Comparison of ENCODE assay signal across 20 mouse cellular contexts in the genomic region with DNA sequence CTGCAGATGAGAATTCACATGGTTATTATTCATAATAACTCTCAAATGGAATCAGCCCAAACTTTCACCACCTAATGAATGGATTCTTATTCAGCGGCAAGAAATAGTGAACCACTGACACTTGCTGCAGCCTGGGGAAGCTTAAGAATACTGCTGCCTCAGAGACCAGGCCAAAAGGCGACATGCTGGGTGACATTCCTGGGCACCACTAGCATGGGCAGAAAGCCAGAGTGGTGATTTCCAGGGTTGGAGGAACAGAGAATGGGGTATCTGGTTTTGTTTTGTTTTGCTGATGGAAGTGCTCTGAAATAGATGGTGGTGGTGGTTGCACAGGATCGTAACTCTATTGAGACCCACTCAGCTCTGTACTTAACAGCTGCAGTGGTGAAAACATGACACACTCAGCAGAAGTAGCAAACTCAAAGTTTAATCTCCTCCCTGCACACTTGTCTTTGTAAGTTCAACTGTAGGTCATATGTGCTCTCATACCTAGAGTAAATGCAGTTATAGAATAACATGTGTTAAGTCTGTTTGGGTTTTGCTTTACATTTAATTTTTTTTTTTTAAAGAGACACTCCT. TPM values are rescaled to one million over a fixed set of nuclear protein-coding genes. Genes with fewer than 3 reads are reported as not detected.
A peak's percentile ranks its signal among the peaks of the same experiment; 100 is the strongest.
DNase-seq lines count a peak whose midpoint lies in the region; ATAC-seq lines count a peak whose summit lies in the region.
"Had no signal": no experiment of that assay in that cellular context is flagged by ENCODE, and none has a peak within 500 bp of the region (broad histone marks: within the 10 kb centered on the region; RNA-seq: fewer than 3 reads in every experiment).

No protein-coding gene starts in this region.

- WGBS in intestine, embryonic 15.5 days = 78% methylated on average over 3 of the region's 3 CpGs

- no peak overlapping the region for H3K4me3 ChIP-seq in intestine, embryonic 15.5 days (replicated peaks)
- H3K4me3 ChIP-seq: forebrain, embryonic 13.5 days; heart, embryonic 15.5 days; hindbrain, embryonic 13.5 days; midbrain, embryonic 15.5 days; neural tube, embryonic 12.5 days had no signal

- H3K9me3 ChIP-seq in intestine, embryonic 15.5 days = no peaks in the 10 kb centered on the region
- H3K9me3 ChIP-seq: forebrain, embryonic 13.5 days; heart, embryonic 15.5 days; hindbrain, embryonic 13.5 days; midbrain, embryonic 15.5 days; neural tube, embryonic 12.5 days had no signal

- intact Hi-C loops in left cerebral cortex, postnatal 4 days (cut with DNase I) = no loop called here

- no peak overlapping the region for H3K9ac ChIP-seq in intestine, embryonic 15.5 days
- H3K9ac ChIP-seq: forebrain, embryonic 13.5 days; heart, embryonic 15.5 days; hindbrain, embryonic 13.5 days; midbrain, embryonic 15.5 days; neural tube, embryonic 12.5 days had no signal

- peak; percentile 59 for DNase-seq in cerebellum, adult 11 months
- peak; percentile 75 for DNase-seq in left cerebral cortex, postnatal 4 days
- no peak for DNase-seq in left cerebral cortex, adult 8-10 months (ENCODE audit: low spot score in 2 of 2)
- DNase-seq in brain, adult 2 months (ENCODE audit: low read depth, low spot score) = peak; percentile 67
- peak; percentile 73 for DNase-seq in cerebellum, adult 9-11 months
- no peak for DNase-seq in frontal cortex, postnatal 10 days (ENCODE audit: low spot score in 2 of 2)
- DNase-seq: heart, adult 18-20 months; kidney, adult 18-20 months; thymus, adult 18-20 months had no signal

- H3K36me3 ChIP-seq in intestine, embryonic 15.5 days = no peaks in the 10 kb centered on the region
- H3K36me3 ChIP-seq: heart, embryonic 15.5 days; hindbrain, embryonic 13.5 days; midbrain, embryonic 15.5 days; neural tube, embryonic 12.5 days had no signal

- no peak overlapping the region for H3K4me2 ChIP-seq in intestine, embryonic 15.5 days (replicated peaks)
- H3K4me2 ChIP-seq: forebrain, embryonic 13.5 days; heart, embryonic 15.5 days; hindbrain, embryonic 13.5 days; midbrain, embryonic 15.5 days; neural tube, embryonic 12.5 days had no signal

- H3K27ac ChIP-seq in intestine, embryonic 15.5 days = no peak overlapping the region
- H3K27ac ChIP-seq: forebrain, embryonic 13.5 days; heart, embryonic 15.5 days; hindbrain, embryonic 13.5 days; macrophage; midbrain, embryonic 15.5 days; neural tube, embryonic 12.5 days had no signal

- ATAC-seq in cerebellum, adult (ENCODE audit: insufficient number of reproducible peaks, low FRiP score, low TSS enrichment) = no peak; the same call in 1 of the 2 replicates
- no peak for ATAC-seq in intestine, embryonic 15.5 days
- ATAC-seq: forebrain, embryonic 13.5 days; midbrain, embryonic 15.5 days had no signal

- H3K4me1 ChIP-seq in intestine, embryonic 15.5 days (replicated peaks) = no peaks in the 10 kb centered on the region
- H3K4me1 ChIP-seq: forebrain, embryonic 13.5 days; hindbrain, embryonic 13.5 days; midbrain, embryonic 15.5 days; neural tube, embryonic 12.5 days had no signal

- no peaks in the 10 kb centered on the region for H3K27me3 ChIP-seq in intestine, embryonic 15.5 days (replicated peaks)
- H3K27me3 ChIP-seq: forebrain, embryonic 13.5 days; heart, embryonic 15.5 days; hindbrain, embryonic 13.5 days; midbrain, embryonic 15.5 days; neural tube, embryonic 12.5 days had no signal

RNA-seq across cellular contexts. Expression of a gene that starts 38.1 kb away (rescaled TPM):
- 10 to 100 TPM; 42.6 to 44.2 TPM for total RNA-seq in left cerebral cortex, postnatal 4 days (2021)
- total RNA-seq in left cerebral cortex, adult 8-10 months (2022) = 10 to 100 TPM; 75.7 to 85.2 (median 81.3) TPM
- 11.8 and 15.0 TPM in 2 replicates for polyA plus RNA-seq in intestine, embryonic 15.5 days (2015; fragmentation: Nextera tagmentation; extraction: Ambion mirVana)

RNA-seq across cellular contexts. Expression of a gene that starts 50.0 kb away (rescaled TPM):
- not detected for total RNA-seq in left cerebral cortex, postnatal 4 days (2021)
- total RNA-seq in left cerebral cortex, adult 8-10 months (2022) = not detected
- polyA plus RNA-seq in intestine, embryonic 15.5 days (2015; fragmentation: Nextera tagmentation; extraction: Ambion mirVana) = 7.6 and 9.7 TPM in 2 replicates
- total RNA-seq: common myeloid progenitor, adult 5-6 weeks had no signal
- polyA plus RNA-seq: C2C12; forebrain, embryonic 13.5 days; heart, embryonic 15.5 days; hindbrain, embryonic 13.5 days; limb, embryonic 14.5 days; macrophage; midbrain, embryonic 15.5 days; neural tube, embryonic 12.5 days had no signal

Comparison
In these comparisons a context has a peak if more than half of its experiments do, and no peak if none do; other contexts are left out.
1. DNase-seq: peak in cerebellum, adult 11 months (single experiment), left cerebral cortex, postnatal 4 days (single experiment), brain, adult 2 months (single experiment) and cerebellum, adult 9-11 months (single experiment); none in left cerebral cortex, adult 8-10 months (0 of 2) and frontal cortex, postnatal 10 days (0 of 2).